Comparison of ENCODE assay signal across 20 mouse cellular contexts in genomic region chr16:37526688-37527223, GRCm38 (mm10). TPM values are rescaled to one million over a fixed set of nuclear protein-coding genes. Genes with fewer than 3 reads are reported as not detected.
A peak's percentile ranks its signal among the peaks of the same experiment; 100 is the strongest.
DNase-seq lines count a peak whose midpoint lies in the region; ATAC-seq and TF ChIP-seq lines count a peak whose summit lies in the region.
"Had no signal": no experiment of that assay in that cellular context is flagged by ENCODE, and none has a peak within 500 bp of the region (broad histone marks: within the 10 kb centered on the region; RNA-seq: fewer than 3 reads in every experiment).

No protein-coding gene starts in this region.

- H3K79me2 ChIP-seq in heart, adult 2 months (replicated peaks; ENCODE audit: control insufficient read depth, insufficient read depth, low read length), result no peaks in the 10 kb centered on the region
- peaks cover 35% of the 10 kb centered on the region for H3K79me2 ChIP-seq in CH12.LX (replicated peaks; ENCODE audit: control insufficient read depth, extremely low read depth, insufficient read depth, poor library complexity, severe bottlenecking)

- H3K9ac ChIP-seq in heart, embryonic 13.5 days, result no peak overlapping the region
- H3K9ac ChIP-seq in heart, adult 2 months (ENCODE audit: low read depth, low read length), result no peak overlapping the region
- no peak overlapping the region for H3K9ac ChIP-seq in CH12.LX (ENCODE audit: insufficient read depth, low read depth)
- H3K9ac ChIP-seq: embryonic facial prominence, embryonic 12.5 days; forebrain, embryonic 15.5 days; hindbrain, embryonic 15.5 days had no signal

- dilution Hi-C loops in CH12.LX (cut with MboI; ENCODE audit: extremely low pct_ligation_motif_present, extremely low pct_unique_long_range_greater_than_20kb, low sequenced_read_pairs), result no loop called here

- H3K27me3 ChIP-seq in heart, embryonic 10.5 days (ENCODE audit: insufficient read depth, poor library complexity, severe bottlenecking), result no peaks in the 10 kb centered on the region
- no peaks in the 10 kb centered on the region for H3K27me3 ChIP-seq in heart, embryonic 13.5 days (replicated peaks)
- H3K27me3 ChIP-seq in heart, adult 2 months (ENCODE audit: control insufficient read depth, insufficient read depth, low read length), result no peaks in the 10 kb centered on the region
- H3K27me3 ChIP-seq in CH12.LX (replicated peaks), result no peaks in the 10 kb centered on the region
- H3K27me3 ChIP-seq: embryonic facial prominence, embryonic 12.5 days; forebrain, embryonic 15.5 days; hindbrain, embryonic 15.5 days; Patski had no signal

- H3K4me2 ChIP-seq in heart, embryonic 13.5 days, result peak overlapping the region; percentile 33
- H3K4me2 ChIP-seq in CH12.LX (ENCODE audit: insufficient read depth, low read depth, poor library complexity, severe bottlenecking), result no peak overlapping the region
- H3K4me2 ChIP-seq: embryonic facial prominence, embryonic 12.5 days; forebrain, embryonic 15.5 days; hindbrain, embryonic 15.5 days had no signal

- H3K9me3 ChIP-seq in heart, embryonic 10.5 days, result peaks cover 4% of the 10 kb centered on the region; the same call in 1 of the 2 replicates
- H3K9me3 ChIP-seq in heart, embryonic 13.5 days, result peaks cover 8% of the 10 kb centered on the region; the same call in 1 of the 2 replicates
- peaks cover 19% of the 10 kb centered on the region for H3K9me3 ChIP-seq in CH12.LX (replicated peaks; ENCODE audit: low read length)
- H3K9me3 ChIP-seq: forebrain, embryonic 15.5 days; hindbrain, embryonic 15.5 days had no signal

- WGBS in heart, embryonic 10.5 days, result 83% methylated on average over 3 of the region's 3 CpGs
- 63% methylated on average over 3 of the region's 3 CpGs for WGBS in heart, embryonic 13.5 days
- 73% methylated on average over 3 of the region's 3 CpGs for WGBS in heart, adult 2 months

- no peak for TF ChIP-seq RAD21 in CH12.LX (IDR thresholded peaks at IDR 0.05; ENCODE audit: low read depth, low read length)

- ATAC-seq in heart, embryonic 13.5 days (ENCODE audit: extremely low read depth, insufficient number of reproducible peaks, low FRiP score, low TSS enrichment), result no peak; the same call in 1 of the 2 replicates
- ATAC-seq: activated CD4-positive, CD25-positive, alpha-beta regulatory T cell, adult 4 months; forebrain, embryonic 15.5 days; intestine, embryonic 16.5 days; Patski had no signal

- H3K4me1 ChIP-seq in heart, embryonic 10.5 days, result 0 out of 2 replicates have a peak, but pooled peaks cover 4% of the 10 kb centered on the region
- H3K4me1 ChIP-seq in heart, embryonic 13.5 days, result peaks cover 28% of the 10 kb centered on the region
- no peaks in the 10 kb centered on the region for H3K4me1 ChIP-seq in heart, adult 2 months (ENCODE audit: control insufficient read depth, insufficient read depth, low read length)
- H3K4me1 ChIP-seq in CH12.LX (ENCODE audit: control insufficient read depth in 1 of 2, insufficient read depth in 2 of 2), result peaks cover 0 to 28% of the 10 kb centered on the region in 2 experiments; a peak in 2 of 4 replicates
- H3K4me1 ChIP-seq: forebrain, embryonic 15.5 days; hindbrain, embryonic 10.5 days; hindbrain, embryonic 15.5 days had no signal

- DNase-seq in heart, adult 18-20 months, result peak; percentile 5 to 19
- no peak for DNase-seq in heart, embryonic 10.5 days (ENCODE audit: low spot score)
- DNase-seq in heart, adult 2 months, result no peak
- DNase-seq in CH12.LX (ENCODE audit: extremely low read depth), result no peak
- peak; percentile 7 to 23 for DNase-seq in heart, postnatal 10 days
- no peak for DNase-seq in right cerebral cortex, adult 2 months (ENCODE audit: low spot score in 2 of 2)
- DNase-seq: adrenal gland, postnatal 14 days; cerebellum, adult 11-12 months; cerebellum, adult 9-10 months; cerebellum, postnatal 25 days; gastrocnemius, postnatal 10 days had no signal

- peaks cover 43% of the 10 kb centered on the region for H3K36me3 ChIP-seq in heart, embryonic 10.5 days
- peaks cover 50% of the 10 kb centered on the region for H3K36me3 ChIP-seq in heart, embryonic 13.5 days
- H3K36me3 ChIP-seq in heart, adult 2 months (ENCODE audit: control insufficient read depth, insufficient read depth, low read length), result peaks cover 14% of the 10 kb centered on the region
- H3K36me3 ChIP-seq in CH12.LX (replicated peaks in 1 of 2; ENCODE audit: control insufficient read depth in 1 of 2, insufficient read depth in 1 of 2, low read length in 1 of 2), result peaks cover 58 to 87% of the 10 kb centered on the region in 2 experiments

- no peak overlapping the region for H3K4me3 ChIP-seq in heart, embryonic 10.5 days
- H3K4me3 ChIP-seq in heart, embryonic 13.5 days, result no peak overlapping the region
- H3K4me3 ChIP-seq in heart, adult 2 months, result no peak overlapping the region
- H3K4me3 ChIP-seq in CH12.LX (replicated peaks in 1 of 3; ENCODE audit: low read depth in 2 of 3, low read length in 2 of 3, poor library complexity in 1 of 3), result no peak overlapping the region
- H3K4me3 ChIP-seq: embryonic facial prominence, embryonic 12.5 days; forebrain, embryonic 15.5 days; hindbrain, embryonic 10.5 days; hindbrain, embryonic 15.5 days had no signal

- intact Hi-C loops in heart, adult 2 months (cut with DNase I), result no loop called here
- intact Hi-C loops in heart, postnatal 10 days (cut with DNase I), result no loop called here

- H3K27ac ChIP-seq in heart, embryonic 10.5 days, result no peak overlapping the region
- H3K27ac ChIP-seq in heart, embryonic 13.5 days (replicated peaks), result peak overlapping the region; percentile 72
- H3K27ac ChIP-seq in heart, adult 2 months, result no peak overlapping the region
- peak overlapping the region; percentile 6; the same call in 1 of the 2 replicates for H3K27ac ChIP-seq in CH12.LX (ENCODE audit: insufficient read depth, low read depth)
- H3K27ac ChIP-seq: embryonic facial prominence, embryonic 12.5 days; forebrain, embryonic 15.5 days; hindbrain, embryonic 10.5 days; hindbrain, embryonic 15.5 days had no signal

- TF ChIP-seq EP300 in heart, adult 2 months (IDR thresholded peaks at IDR 0.05; ENCODE audit: insufficient read depth, low read depth, low read length), result no peak
- no peak for TF ChIP-seq EP300 in CH12.LX (IDR thresholded peaks at IDR 0.05; ENCODE audit: low read length)

- TF ChIP-seq CTCF in heart, adult 2 months (IDR thresholded peaks at IDR 0.05), result no peak
- no peak for TF ChIP-seq CTCF in CH12.LX (conservative IDR thresholded peaks at IDR 0.05 in 1 of 2, IDR thresholded peaks at IDR 0.05 in 1 of 2; ENCODE audit: low read depth in 2 of 2, low read length in 2 of 2)

- in situ Hi-C loops in CH12.LX (cut with MboI; ENCODE audit: low pct_ligation_motif_present, low pct_unique_long_range_greater_than_20kb, low sequenced_read_pairs), result no loop called here

- TF ChIP-seq POLR2A in heart, adult 2 months (IDR thresholded peaks at IDR 0.05; ENCODE audit: insufficient read depth, low read depth, low read length), result no peak
- TF ChIP-seq POLR2A in CH12.LX (IDR thresholded peaks at IDR 0.05; ENCODE audit: low read depth, low read length), result no peak

TF ChIP-seq in CH12.LX, 34 proteins besides CTCF, POLR2A, EP300 and RAD21:
- 0 out of 2 replicates have a peak, but pooled peaks have one; percentile 27 for TF ChIP-seq CHD1 (IDR thresholded peaks at IDR 0.05; ENCODE audit: low read depth, low read length)
- TF ChIP-seq IRF4 (IDR thresholded peaks at IDR 0.05; ENCODE audit: low read depth, low read length), result peak; percentile 2; the same call in 1 of the 2 replicates
- peak; percentile 51; the same call in 1 of the 2 replicates for TF ChIP-seq RCOR1 (conservative IDR thresholded peaks at IDR 0.05; ENCODE audit: low read depth, low read length)
- TF ChIP-seq POLR2AphosphoS2 (IDR thresholded peaks at IDR 0.05; ENCODE audit: low read depth, low read length), result peak; percentile 98
- TF ChIP-seq UBTF (IDR thresholded peaks at IDR 0.05; ENCODE audit: low read depth, low read length), result no peak
- TF ChIP-seq ZMIZ1 (IDR thresholded peaks at IDR 0.05; ENCODE audit: low read depth, low read length), result peak; percentile 87; the same call in 1 of the 2 replicates
- TF ChIP-seq ETS1 (conservative IDR thresholded peaks at IDR 0.05; ENCODE audit: low read depth, low read length), result no peak; the same call in 1 of the 2 replicates
- 0 out of 2 replicates have a peak, but pooled peaks have one; percentile 47 for TF ChIP-seq CHD2 (IDR thresholded peaks at IDR 0.05; ENCODE audit: low read length)

RNA-seq across cellular contexts. Expression of gene Gtf2e1, which starts 12.8 kb away (rescaled TPM):
- 1 to 10 TPM; 6.7 to 7.2 TPM for total RNA-seq in heart, adult 18-20 months (2021)
- polyA plus RNA-seq in heart, embryonic 10.5 days (2016; fragmentation: Nextera tagmentation; extraction: Ambion mirVana), result 35.3 and 38.5 TPM in 2 replicates
- polyA plus RNA-seq in heart, embryonic 13.5 days (2015; fragmentation: Nextera tagmentation; extraction: Ambion mirVana), result 20.4 and 20.5 TPM in 2 replicates
- total RNA-seq in heart, adult 2 months (2021), result 1 to 10 TPM; 6.4 to 6.6 TPM
- 3.3 and 6.3 TPM in 2 replicates for polyA plus RNA-seq in heart, adult 2 months (2012; rRNA removed)
- total RNA-seq in CH12.LX (2012; rRNA removed) (29.5 and 39.5 TPM in 2 replicates), CH12.LX (2014; rRNA removed) (72.7 and 77.9 TPM in 2 replicates)
- 52.2 and 56.0 TPM in 2 replicates for polyA plus RNA-seq in CH12.LX (2012; ENCODE audit: insufficient read length, low read depth)
- total RNA-seq in heart, postnatal 10 days (2021), result 10 to 100 TPM in 1 of 2 experiments, 1 to 10 TPM in 1; 8.8 to 11.7 TPM

RNA-seq across cellular contexts. Expression of gene Rabl3, which starts 12.9 kb away (rescaled TPM):
- total RNA-seq in heart, adult 18-20 months (2021), result 1 to 10 TPM; 6.6 to 6.7 TPM
- 39.8 and 40.5 TPM in 2 replicates for polyA plus RNA-seq in heart, embryonic 10.5 days (2016; fragmentation: Nextera tagmentation; extraction: Ambion mirVana)
- polyA plus RNA-seq in heart, embryonic 13.5 days (2015; fragmentation: Nextera tagmentation; extraction: Ambion mirVana), result 23.8 and 26.4 TPM in 2 replicates
- total RNA-seq in heart, adult 2 months (2021), result 1 to 10 TPM; 6.7 to 6.8 TPM
- polyA plus RNA-seq in heart, adult 2 months (2012; rRNA removed), result 3.0 and 6.1 TPM in 2 replicates
- total RNA-seq in CH12.LX (2012; rRNA removed) (12.3 and 14.4 TPM in 2 replicates), CH12.LX (2014; rRNA removed) (19.0 and 19.8 TPM in 2 replicates)
- polyA plus RNA-seq in CH12.LX (2012; ENCODE audit: insufficient read length, low read depth), result 34.9 and 36.8 TPM in 2 replicates
- 10 to 100 TPM; 11.4 to 12.1 TPM for total RNA-seq in heart, postnatal 10 days (2021)

RNA-seq across cellular contexts. Expression of gene Hgd, which starts 53.2 kb away (rescaled TPM):
- not detected for total RNA-seq in heart, adult 18-20 months (2021)
- 0.27 and 1.9 TPM in 2 replicates for polyA plus RNA-seq in heart, embryonic 10.5 days (2016; fragmentation: Nextera tagmentation; extraction: Ambion mirVana)
- polyA plus RNA-seq in heart, embryonic 13.5 days (2015; fragmentation: Nextera tagmentation; extraction: Ambion mirVana), result 0.16 and 1.8 TPM in 2 replicates
- not detected for total RNA-seq in heart, adult 2 months (2021)
- 0.08 and 0.38 TPM in 2 replicates for polyA plus RNA-seq in heart, adult 2 months (2012; rRNA removed)
- not detected in 2 replicates for total RNA-seq in CH12.LX (2012; rRNA removed)
- not detected in 2 replicates for total RNA-seq in CH12.LX (2014; rRNA removed)
- not detected in 2 replicates for polyA plus RNA-seq in CH12.LX (2012; ENCODE audit: insufficient read length, low read depth)
- total RNA-seq in heart, postnatal 10 days (2021), result under 1 TPM in 1 of 2 experiments, not detected in 1; 0.29 TPM
- polyA plus RNA-seq: activated CD4-positive, CD25-positive, alpha-beta regulatory T cell, adult 4 months; cortical plate, adult 2 months; hindbrain, embryonic 10.5 days had no signal

Comparison
In these comparisons a context has a peak if more than half of its experiments do, and no peak if none do; other contexts are left out.
1. DNase-seq: peak in heart, adult 18-20 months (2 of 2) and heart, postnatal 10 days (2 of 2); none in heart, embryonic 10.5 days (single experiment), heart, adult 2 months (0 of 2), CH12.LX (single experiment) and right cerebral cortex, adult 2 months (0 of 2).
2. H3K27ac ChIP-seq: peak in heart, embryonic 13.5 days (single experiment) and CH12.LX (single experiment); none in heart, embryonic 10.5 days (single experiment) and heart, adult 2 months (single experiment).